8 mouse cellular contexts compared by ENCODE assay signal in the genomic region with DNA sequence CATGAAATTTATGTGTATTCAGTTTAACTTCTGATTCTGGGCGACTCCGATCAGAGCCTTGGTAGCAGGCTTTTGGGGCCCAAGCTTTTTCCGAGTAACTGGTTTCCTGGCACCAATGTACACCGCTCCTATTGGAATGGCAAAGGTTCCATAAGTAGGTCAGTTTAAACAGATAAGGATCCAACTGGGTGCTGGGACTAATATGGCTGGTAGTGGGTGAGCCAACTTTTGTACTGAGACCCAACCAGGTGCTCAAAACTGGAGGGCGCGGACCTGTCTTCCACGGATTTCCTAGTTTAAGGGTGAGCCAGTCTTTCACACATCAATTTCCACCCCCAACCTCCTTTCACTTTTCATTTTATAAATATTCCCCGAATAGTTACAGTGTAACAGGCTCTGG. TPM values are rescaled to one million over a fixed set of nuclear protein-coding genes. Genes with fewer than 3 reads are reported as not detected.
DNase-seq lines count a peak whose midpoint lies in the region; ATAC-seq and TF ChIP-seq lines count a peak whose summit lies in the region.

No protein-coding gene starts in this region.

- peaks cover 11% of the 10 kb centered on the region for H3K4me1 ChIP-seq in liver, adult 2 months (ENCODE audit: control insufficient read depth, insufficient read depth, low read length)
- peaks cover 33% of the 10 kb centered on the region for H3K4me1 ChIP-seq in embryonic facial prominence, embryonic 10.5 days
- H3K4me1 ChIP-seq in intestine, embryonic 15.5 days (replicated peaks): peaks cover 19% of the 10 kb centered on the region
- peaks cover 20% of the 10 kb centered on the region for H3K4me1 ChIP-seq in neural tube, embryonic 14.5 days (ENCODE audit: control insufficient read depth, insufficient read depth, low read length)

- no peak for TF ChIP-seq POLR2A in liver, adult 2 months (IDR thresholded peaks at IDR 0.05; ENCODE audit: extremely low read depth, insufficient read depth, low read length)

- peaks cover 10% of the 10 kb centered on the region; the same call in 1 of the 2 replicates for H3K9me3 ChIP-seq in embryonic facial prominence, embryonic 10.5 days
- H3K9me3 ChIP-seq in intestine, embryonic 15.5 days: no peaks in the 10 kb centered on the region
- no peaks in the 10 kb centered on the region for H3K9me3 ChIP-seq in neural tube, embryonic 14.5 days (ENCODE audit: control insufficient read depth, low read length)

- H3K4me2 ChIP-seq in intestine, embryonic 15.5 days (replicated peaks): peak overlapping the region; percentile 75
- peak overlapping the region; percentile 81 for H3K4me2 ChIP-seq in neural tube, embryonic 14.5 days (ENCODE audit: low read depth, low read length)

- no peaks in the 10 kb centered on the region for H3K27me3 ChIP-seq in liver, adult 2 months (ENCODE audit: control insufficient read depth, insufficient read depth, low read length)
- 0 out of 2 replicates have a peak, but pooled peaks cover 5% of the 10 kb centered on the region for H3K27me3 ChIP-seq in embryonic facial prominence, embryonic 10.5 days (replicated peaks; ENCODE audit: low read depth, poor library complexity, severe bottlenecking)
- no peaks in the 10 kb centered on the region for H3K27me3 ChIP-seq in intestine, embryonic 15.5 days (replicated peaks)
- no peaks in the 10 kb centered on the region for H3K27me3 ChIP-seq in neural tube, embryonic 14.5 days (ENCODE audit: control insufficient read depth, insufficient read depth, low read length)

- H3K27ac ChIP-seq in liver, adult 2 months (replicated peaks; ENCODE audit: insufficient read depth, low read depth, low read length): peak overlapping the region; percentile 84
- H3K27ac ChIP-seq in embryonic facial prominence, embryonic 10.5 days (replicated peaks): peak overlapping the region; percentile 94
- H3K27ac ChIP-seq in intestine, embryonic 15.5 days: peak overlapping the region; percentile 94; the same call in 1 of the 2 replicates
- H3K27ac ChIP-seq in neural tube, embryonic 14.5 days (ENCODE audit: low read depth, low read length): no peak overlapping the region

- peak; percentile 63 for DNase-seq in liver, adult 2 months (ENCODE audit: extremely low read depth, low read depth, low spot score)
- DNase-seq in liver: no peak
- no peak for DNase-seq in embryonic facial prominence, embryonic 10.5 days (ENCODE audit: low spot score)
- no peak for DNase-seq in layer of hippocampus, postnatal 36 days
- DNase-seq in gastrocnemius, adult 18-20 months (ENCODE audit: low spot score): no peak
- no peak for DNase-seq in urinary bladder, postnatal 14 days (ENCODE audit: low spot score)

- H3K79me2 ChIP-seq in liver, adult 2 months (ENCODE audit: control insufficient read depth, insufficient read depth, low read length): peaks cover 15% of the 10 kb centered on the region; the same call in 1 of the 2 replicates

- peak overlapping the region; percentile 48 for H3K9ac ChIP-seq in liver, adult 2 months (ENCODE audit: low read depth, low read length)
- peak overlapping the region; percentile 72 for H3K9ac ChIP-seq in intestine, embryonic 15.5 days
- peak overlapping the region; percentile 90; the same call in 1 of the 2 replicates for H3K9ac ChIP-seq in neural tube, embryonic 14.5 days (replicated peaks; ENCODE audit: low read depth, low read length)

- ATAC-seq in intestine, embryonic 15.5 days: no peak
- no peak for ATAC-seq in neural tube, embryonic 14.5 days (ENCODE audit: low read depth)

- WGBS in liver, adult 2 months: 21% methylated on average over 8 of the region's 8 CpGs
- WGBS in embryonic facial prominence, embryonic 10.5 days: 77% methylated on average over 8 of the region's 8 CpGs
- 65% methylated on average over 8 of the region's 8 CpGs for WGBS in intestine, embryonic 15.5 days
- 74% methylated on average over 8 of the region's 8 CpGs for WGBS in neural tube, embryonic 14.5 days

- no peak for TF ChIP-seq CTCF in liver, adult 2 months (IDR thresholded peaks at IDR 0.05; ENCODE audit: low read depth, low read length)

- peak overlapping the region; percentile 38 for H3K4me3 ChIP-seq in liver, adult 2 months (ENCODE audit: insufficient read depth, low read depth, low read length)
- H3K4me3 ChIP-seq in embryonic facial prominence, embryonic 10.5 days: peak overlapping the region; percentile 89
- H3K4me3 ChIP-seq in intestine, embryonic 15.5 days (replicated peaks): peak overlapping the region; percentile 83
- peak overlapping the region; percentile 68 for H3K4me3 ChIP-seq in neural tube, embryonic 14.5 days (ENCODE audit: low read depth, low read length)

- peaks cover 17% of the 10 kb centered on the region for H3K36me3 ChIP-seq in liver, adult 2 months (ENCODE audit: control insufficient read depth, insufficient read depth, low read length)
- H3K36me3 ChIP-seq in embryonic facial prominence, embryonic 10.5 days (replicated peaks): peaks cover 44% of the 10 kb centered on the region
- H3K36me3 ChIP-seq in intestine, embryonic 15.5 days: peaks cover 19% of the 10 kb centered on the region
- H3K36me3 ChIP-seq in neural tube, embryonic 14.5 days (ENCODE audit: control insufficient read depth, insufficient read depth, low read length): peaks cover 11% of the 10 kb centered on the region

RNA-seq across cellular contexts. Expression of a gene that starts 1.2 kb away (rescaled TPM):
- 138 and 151 TPM in 2 replicates for total RNA-seq in liver, adult 2 months (2014; rRNA removed)
- polyA plus RNA-seq in liver, adult 2 months (2012; rRNA removed): 246 and 257 TPM in 2 replicates
- polyA plus RNA-seq in embryonic facial prominence, embryonic 10.5 days (2016; fragmentation: Nextera tagmentation; extraction: Ambion mirVana): 405 and 415 TPM in 2 replicates
- polyA plus RNA-seq in intestine, embryonic 15.5 days (2015; fragmentation: Nextera tagmentation; extraction: Ambion mirVana): 632 and 657 TPM in 2 replicates
- polyA plus RNA-seq in neural tube, embryonic 14.5 days (2014; fragmentation: Nextera tagmentation; extraction: Ambion mirVana): 272 and 294 TPM in 2 replicates
- 100 to 1,000 TPM in 1 of 2 experiments, 10 to 100 TPM in 1; 100.0 to 111 TPM for total RNA-seq in layer of hippocampus, postnatal 36 days (2021)
- 10 to 100 TPM; 69.4 to 71.6 TPM for total RNA-seq in gastrocnemius, adult 18-20 months (2021)

RNA-seq across cellular contexts. Expression of a gene that starts 38.9 kb away (rescaled TPM):
- 3.2 and 4.9 TPM in 2 replicates for total RNA-seq in liver, adult 2 months (2014; rRNA removed)
- polyA plus RNA-seq in liver, adult 2 months (2012; rRNA removed): 10.2 and 14.3 TPM in 2 replicates
- 0.11 TPM in 1 of 2 replicates, not detected in the other for polyA plus RNA-seq in embryonic facial prominence, embryonic 10.5 days (2016; fragmentation: Nextera tagmentation; extraction: Ambion mirVana)
- 10.9 and 11.2 TPM in 2 replicates for polyA plus RNA-seq in intestine, embryonic 15.5 days (2015; fragmentation: Nextera tagmentation; extraction: Ambion mirVana)
- polyA plus RNA-seq in neural tube, embryonic 14.5 days (2014; fragmentation: Nextera tagmentation; extraction: Ambion mirVana): 0.33 and 0.39 TPM in 2 replicates
- under 1 TPM; 0.30 to 0.48 TPM for total RNA-seq in layer of hippocampus, postnatal 36 days (2021)
- total RNA-seq in gastrocnemius, adult 18-20 months (2021): not detected

RNA-seq across cellular contexts. Expression of a gene that starts 53.9 kb away (rescaled TPM):
- not detected in 2 replicates for total RNA-seq in liver, adult 2 months (2014; rRNA removed)
- polyA plus RNA-seq in liver, adult 2 months (2012; rRNA removed): not detected in 2 replicates
- not detected in 2 replicates for polyA plus RNA-seq in embryonic facial prominence, embryonic 10.5 days (2016; fragmentation: Nextera tagmentation; extraction: Ambion mirVana)
- polyA plus RNA-seq in intestine, embryonic 15.5 days (2015; fragmentation: Nextera tagmentation; extraction: Ambion mirVana): not detected in 2 replicates
- polyA plus RNA-seq in neural tube, embryonic 14.5 days (2014; fragmentation: Nextera tagmentation; extraction: Ambion mirVana): not detected in 2 replicates
- total RNA-seq in layer of hippocampus, postnatal 36 days (2021): not detected
- total RNA-seq in gastrocnemius, adult 18-20 months (2021): not detected

Comparison
In these comparisons a context has a peak if more than half of its experiments do, and no peak if none do; other contexts are left out.
1. H3K4me3 ChIP-seq: peak in every context shown above with its lines; median percentile 89 in embryonic facial prominence, embryonic 10.5 days; 83 in intestine, embryonic 15.5 days; 68 in neural tube, embryonic 14.5 days; 38 in liver, adult 2 months.